Mouse (Mus musculus) cerebellum, adult 18-20 months (tissue): Measurements from ENCODE around the gene Gm9817.
"Not testable (repeated sequence)": the region's sequence is repeated elsewhere in the genome, so short reads cannot be mapped to it uniquely, and the experiment has no call there.

Source experiments
- DNase-seq, 2 experiments: peaks; one replicate each; pipeline ENCODE4 v3.0.0; 2021

The Gm9817 gene

GRCm38 (mm10) chr13:45078392-45078791 lies at the start of gene Gm9817:
Gene Gm9817, plus strand, starts transcription at chr13:45078692.
- not testable (repeated sequence) for DNase-seq

- no peak for DNase-seq
These were observed 48.7 kb upstream of the Gm9817 start for GRCm38 (mm10) chr13:45029791-45030190.

- peak; percentile 81 to 92 for DNase-seq
These were observed 47.7 kb upstream of the Gm9817 start for GRCm38 (mm10) chr13:45030830-45031229.

- DNase-seq = no peak
These were observed 47.2 kb upstream of the Gm9817 start for GRCm38 (mm10) chr13:45031314-45031713.

- DNase-seq = no peak
These were observed 46.7 kb upstream of the Gm9817 start for GRCm38 (mm10) chr13:45031748-45032147.

- no peak for DNase-seq
These were observed 46.0 kb upstream of the Gm9817 start for GRCm38 (mm10) chr13:45032484-45032883.

- no peak for DNase-seq
These were observed 45.1 kb upstream of the Gm9817 start for GRCm38 (mm10) chr13:45033360-45033759.

GRCm38 (mm10) chr13:45034759-45035158 lies 43.7 kb upstream of the Gm9817 start:
- no peak for DNase-seq

- DNase-seq = no peak
These were observed 42.1 kb upstream of the Gm9817 start for GRCm38 (mm10) chr13:45036417-45036816.

- no peak for DNase-seq
These were observed 38.3 kb upstream of the Gm9817 start for GRCm38 (mm10) chr13:45040195-45040594.

GRCm38 (mm10) chr13:45040741-45041140 lies 37.8 kb upstream of the Gm9817 start:
- no peak for DNase-seq

GRCm38 (mm10) chr13:45043466-45043865 lies 35.0 kb upstream of the Gm9817 start:
- DNase-seq = no peak

GRCm38 (mm10) chr13:45049261-45050020 lies 29.1 kb upstream of the Gm9817 start:
- no peak for DNase-seq

GRCm38 (mm10) chr13:45052805-45053204 lies 25.7 kb upstream of the Gm9817 start:
- DNase-seq = no peak

GRCm38 (mm10) chr13:45053843-45054242 lies 24.6 kb upstream of the Gm9817 start:
- no peak for DNase-seq

- DNase-seq = peak in 1 of 2 experiments; percentile 5
These were observed 19.3 kb upstream of the Gm9817 start for GRCm38 (mm10) chr13:45059206-45059605.

- no peak for DNase-seq
These were observed 15.3 kb upstream of the Gm9817 start for GRCm38 (mm10) chr13:45063146-45063545.

- no peak for DNase-seq
These were observed 13.5 kb upstream of the Gm9817 start for GRCm38 (mm10) chr13:45064951-45065350.

GRCm38 (mm10) chr13:45070366-45070765 lies 8.1 kb upstream of the Gm9817 start:
- no peak for DNase-seq

GRCm38 (mm10) chr13:45075012-45075411 lies 3.5 kb upstream of the Gm9817 start:
- no peak for DNase-seq

GRCm38 (mm10) chr13:45075715-45076114 lies 2.8 kb upstream of the Gm9817 start:
- no peak for DNase-seq

GRCm38 (mm10) chr13:45080771-45081170 lies 2.3 kb downstream of the Gm9817 start:
- no peak for DNase-seq

GRCm38 (mm10) chr13:45083696-45084095 lies 5.2 kb downstream of the Gm9817 start:
- peak; percentile 14 to 23 for DNase-seq

- DNase-seq = no peak
These were observed 10.3 kb downstream of the Gm9817 start for GRCm38 (mm10) chr13:45088796-45089221.

- DNase-seq = peak; percentile 15 to 35
These were observed 11.4 kb downstream of the Gm9817 start for GRCm38 (mm10) chr13:45089846-45090245.
